Mouse (Mus musculus): ENCODE measurements at regions not wholly inside any gene's neighbourhood (a gene's known extent, or its start where the extent isn't known, plus 50 kb on each side); places are given as distances from the start of the nearest gene placed in this dataset.
"Not testable (repeated sequence)": the region's sequence is repeated elsewhere in the genome, so short reads cannot be mapped to it uniquely, and the experiment has no call there.

GRCm38 (mm10) chr5:7720061-7720460 lies 240.2 kb upstream of the Steap4 start:
- no peak for TF ChIP-seq CTCF (IDR thresholded peaks at IDR 0.05; ENCODE audit: low read depth)
- Histone ChIP-seq H3K4me2 (replicated peaks; ENCODE audit: low read depth) (no peak overlapping the region), H3K27ac (ENCODE audit: low read depth, low read length) (no peak overlapping the region), H3K4me3 (ENCODE audit: low read depth, low read length) (no peak overlapping the region), H3K9me3 (ENCODE audit: control insufficient read depth) (no peaks in the 10 kb centered on the region), H3K9ac (ENCODE audit: low read depth, low read length) (no peak overlapping the region), H3K27me3 (replicated peaks; ENCODE audit: control insufficient read depth, insufficient read depth, low read length) (no peaks in the 10 kb centered on the region), H3K4me1 (replicated peaks; ENCODE audit: control insufficient read depth, insufficient read depth, low read length) (no peaks in the 10 kb centered on the region), H3K36me3 (ENCODE audit: control insufficient read depth, insufficient read depth) (no peaks in the 10 kb centered on the region)
- 69% methylated on average over 3 of the region's 3 CpGs for WGBS
- ATAC-seq = no peak

DNA sequence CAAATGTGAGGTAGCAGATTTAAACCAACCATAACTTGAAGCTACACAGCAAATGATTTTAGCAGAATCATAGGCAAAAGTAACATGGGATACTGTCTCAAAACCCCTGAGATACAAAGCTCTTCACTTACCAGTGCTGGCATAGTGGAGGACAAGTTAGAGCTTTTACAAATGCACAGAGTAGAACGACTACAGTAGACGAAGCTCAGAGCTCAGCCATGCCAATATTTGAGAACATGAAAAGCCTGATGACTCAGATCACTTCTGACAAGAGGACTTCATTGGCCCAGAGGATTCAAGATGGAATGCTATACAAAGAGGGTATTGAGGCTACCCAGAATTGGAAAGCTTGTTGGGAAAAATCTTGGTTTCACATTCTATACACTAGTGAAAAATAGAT lies 239.6 kb upstream of the Steap4 start:
- Histone ChIP-seq H3K4me2 (replicated peaks; ENCODE audit: low read depth) (no peak overlapping the region), H3K9me3 (ENCODE audit: control insufficient read depth) (no peaks in the 10 kb centered on the region), H3K27ac (ENCODE audit: low read depth, low read length) (no peak overlapping the region), H3K4me3 (ENCODE audit: low read depth, low read length) (no peak overlapping the region), H3K36me3 (ENCODE audit: control insufficient read depth, insufficient read depth) (no peaks in the 10 kb centered on the region), H3K4me1 (replicated peaks; ENCODE audit: control insufficient read depth, insufficient read depth, low read length) (no peaks in the 10 kb centered on the region), H3K9ac (ENCODE audit: low read depth, low read length) (no peak overlapping the region), H3K27me3 (replicated peaks; ENCODE audit: control insufficient read depth, insufficient read depth, low read length) (no peaks in the 10 kb centered on the region)
- WGBS = 84% methylated on average over 2 of the region's 2 CpGs
- no peak for TF ChIP-seq CTCF (IDR thresholded peaks at IDR 0.05; ENCODE audit: low read depth)
- ATAC-seq = no peak

- H3K4me2 ChIP-seq (replicated peaks; ENCODE audit: low read depth); H3K4me1 ChIP-seq (replicated peaks; ENCODE audit: control insufficient read depth, insufficient read depth, low read length); H3K9me3 ChIP-seq (ENCODE audit: control insufficient read depth); H3K27me3 ChIP-seq (replicated peaks; ENCODE audit: control insufficient read depth, insufficient read depth, low read length); H3K4me3 ChIP-seq (ENCODE audit: low read depth, low read length); H3K9ac ChIP-seq (ENCODE audit: low read depth, low read length); H3K27ac ChIP-seq (ENCODE audit: low read depth, low read length); H3K36me3 ChIP-seq (ENCODE audit: control insufficient read depth, insufficient read depth); ATAC-seq: not testable (repeated sequence)
- 69% methylated on average over 2 of the region's 2 CpGs for WGBS
These were observed 227.7 kb upstream of the Steap4 start for GRCm38 (mm10) chr5:7732566-7732965.

DNA sequence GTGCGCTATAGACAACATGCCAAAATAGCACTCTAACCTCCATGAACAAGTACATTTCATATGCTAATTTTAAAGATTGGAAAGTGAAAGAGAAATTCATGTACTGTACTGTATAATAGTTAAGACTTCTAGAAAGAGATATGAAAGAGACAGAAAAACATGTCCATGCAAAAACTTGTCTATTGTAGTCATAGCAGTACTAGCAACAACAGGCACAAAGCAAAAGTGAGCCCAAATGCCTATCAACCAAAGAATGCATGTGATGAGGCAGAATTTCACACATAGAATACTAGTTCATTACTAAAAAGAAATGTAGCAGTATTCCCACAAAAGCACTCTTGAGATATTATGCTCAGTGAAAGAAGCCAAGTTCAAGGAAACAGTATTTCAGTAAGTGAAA lies 180.4 kb upstream of the Steap4 start:
- no peak for ATAC-seq
- Histone ChIP-seq H3K4me1 (replicated peaks; ENCODE audit: control insufficient read depth, insufficient read depth, low read length) (no peaks in the 10 kb centered on the region), H3K9ac (ENCODE audit: low read depth, low read length) (no peak overlapping the region), H3K27me3 (replicated peaks; ENCODE audit: control insufficient read depth, insufficient read depth, low read length) (no peaks in the 10 kb centered on the region), H3K36me3 (ENCODE audit: control insufficient read depth, insufficient read depth) (no peaks in the 10 kb centered on the region), H3K27ac (ENCODE audit: low read depth, low read length) (no peak overlapping the region), H3K4me2 (replicated peaks; ENCODE audit: low read depth) (no peak overlapping the region), H3K9me3 (ENCODE audit: control insufficient read depth) (no peaks in the 10 kb centered on the region), H3K4me3 (ENCODE audit: low read depth, low read length) (no peak overlapping the region)
- no peak for TF ChIP-seq CTCF (IDR thresholded peaks at IDR 0.05; ENCODE audit: low read depth)
- 94% methylated on average over 1 of the region's 1 CpGs for WGBS

- no peak for ATAC-seq
- H3K9me3 ChIP-seq (ENCODE audit: control insufficient read depth) = no peaks in the 10 kb centered on the region
- no peaks in the 10 kb centered on the region for H3K27me3 ChIP-seq (replicated peaks; ENCODE audit: control insufficient read depth, insufficient read depth, low read length)
- 77% methylated on average over 1 of the region's 1 CpGs for WGBS
- no peak overlapping the region for H3K4me2 ChIP-seq (replicated peaks; ENCODE audit: low read depth)
- H3K27ac ChIP-seq (ENCODE audit: low read depth, low read length) = no peak overlapping the region
- no peak overlapping the region for H3K4me3 ChIP-seq (ENCODE audit: low read depth, low read length)
- no peaks in the 10 kb centered on the region for H3K4me1 ChIP-seq (replicated peaks; ENCODE audit: control insufficient read depth, insufficient read depth, low read length)
- TF ChIP-seq CTCF (IDR thresholded peaks at IDR 0.05; ENCODE audit: low read depth) = no peak
- no peaks in the 10 kb centered on the region for H3K36me3 ChIP-seq (ENCODE audit: control insufficient read depth, insufficient read depth)
- H3K9ac ChIP-seq (ENCODE audit: low read depth, low read length) = no peak overlapping the region
These were observed 178.0 kb upstream of the Steap4 start for GRCm38 (mm10) chr5:7782235-7782634.

DNA sequence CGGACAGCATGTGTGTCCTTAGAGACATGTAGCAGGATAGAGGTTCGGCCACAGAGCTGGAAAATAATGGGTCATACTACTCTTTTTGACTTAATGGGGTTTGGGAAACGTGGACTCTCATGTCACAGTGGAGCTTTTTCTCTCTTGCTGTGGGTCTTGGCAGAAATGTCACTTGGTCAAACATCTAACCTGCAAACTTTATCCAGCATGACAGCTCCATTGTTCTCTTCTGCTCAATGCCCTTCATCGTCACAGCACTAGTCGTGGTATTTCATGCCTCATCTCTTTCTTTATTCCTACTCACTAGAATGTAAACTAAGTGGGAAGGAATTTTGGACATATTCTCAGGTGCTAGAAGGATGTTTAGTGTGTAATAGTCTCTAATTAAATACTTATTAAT lies 171.9 kb upstream of the Steap4 start:
- no peak overlapping the region for H3K4me3 ChIP-seq (ENCODE audit: low read depth, low read length)
- WGBS = 79% methylated on average over 5 of the region's 5 CpGs
- no peaks in the 10 kb centered on the region for H3K27me3 ChIP-seq (replicated peaks; ENCODE audit: control insufficient read depth, insufficient read depth, low read length)
- no peak overlapping the region for H3K4me2 ChIP-seq (replicated peaks; ENCODE audit: low read depth)
- ATAC-seq = no peak
- H3K27ac ChIP-seq (ENCODE audit: low read depth, low read length) = no peak overlapping the region
- no peaks in the 10 kb centered on the region for H3K36me3 ChIP-seq (ENCODE audit: control insufficient read depth, insufficient read depth)
- no peaks in the 10 kb centered on the region for H3K4me1 ChIP-seq (replicated peaks; ENCODE audit: control insufficient read depth, insufficient read depth, low read length)
- no peak for TF ChIP-seq CTCF (IDR thresholded peaks at IDR 0.05; ENCODE audit: low read depth)
- H3K9ac ChIP-seq (ENCODE audit: low read depth, low read length) = no peak overlapping the region
- no peaks in the 10 kb centered on the region for H3K9me3 ChIP-seq (ENCODE audit: control insufficient read depth)

GRCm38 (mm10) chr5:7789126-7789525 lies 171.1 kb upstream of the Steap4 start:
- H3K27me3 ChIP-seq (replicated peaks; ENCODE audit: control insufficient read depth, insufficient read depth, low read length) = no peaks in the 10 kb centered on the region
- no peaks in the 10 kb centered on the region for H3K36me3 ChIP-seq (ENCODE audit: control insufficient read depth, insufficient read depth)
- H3K4me2 ChIP-seq (replicated peaks; ENCODE audit: low read depth) = no peak overlapping the region
- ATAC-seq = no peak
- H3K4me1 ChIP-seq (replicated peaks; ENCODE audit: control insufficient read depth, insufficient read depth, low read length) = no peaks in the 10 kb centered on the region
- no peak overlapping the region for H3K4me3 ChIP-seq (ENCODE audit: low read depth, low read length)
- no peak overlapping the region for H3K27ac ChIP-seq (ENCODE audit: low read depth, low read length)
- TF ChIP-seq CTCF (IDR thresholded peaks at IDR 0.05; ENCODE audit: low read depth) = no peak
- H3K9me3 ChIP-seq (ENCODE audit: control insufficient read depth) = no peaks in the 10 kb centered on the region
- no peak overlapping the region for H3K9ac ChIP-seq (ENCODE audit: low read depth, low read length)
- 85% methylated on average over 1 of the region's 1 CpGs for WGBS

All from intestine, postnatal 0 days (tissue).